Mouse (Mus musculus) forebrain, embryonic 14.5 days (tissue): ENCODE results near the gene Usp35. TPM values are rescaled to one million over a fixed set of nuclear protein-coding genes. Genes with fewer than 3 reads are reported as not detected.

Experiments used
- ATAC-seq: fragments of 200-750 bp; cut with Nextera tagmentation; 2 replicates; pipeline ENCODE4 v1.8.0; 2017; ENCODE audit warnings: mild to moderate bottlenecking, moderate library complexity
- DNase-seq: peaks from one replicate; pipeline ENCODE4 v3.0.0-alpha.2; 2015; ENCODE audit warnings: low spot score
- H3K27ac ChIP-seq: fragments of 300-500 bp; sonication (generic); 2 replicates; pipeline ENCODE4 v1.5.1; 2014; ENCODE audit warnings: low read depth, mild to moderate bottlenecking, control low read depth, low read length, moderate library complexity
- H3K27me3 ChIP-seq: fragments of 300-500 bp; sonication (generic); replicated peaks from 2 replicates; pipeline ENCODE4 v1.6.1; 2014; ENCODE audit warnings: low read length, control low read depth, mixed read lengths; ENCODE audit not compliant: control insufficient read depth, insufficient read depth
- H3K36me3 ChIP-seq: fragments of 300-500 bp; sonication (generic); 2 replicates; pipeline ENCODE4 v1.6.1; 2014; ENCODE audit warnings: low read length, control low read depth; ENCODE audit not compliant: control insufficient read depth, insufficient read depth
- H3K4me1 ChIP-seq: fragments of 300-500 bp; sonication (generic); 2 replicates; pipeline ENCODE4 v1.6.1; 2014; ENCODE audit warnings: antibody characterized with exemption, low read length, control low read depth; ENCODE audit not compliant: control insufficient read depth, insufficient read depth
- H3K4me2 ChIP-seq: fragments of 300-500 bp; sonication (generic); 2 replicates; pipeline ENCODE4 v1.6.1; 2014; ENCODE audit warnings: mild to moderate bottlenecking, control low read depth, low read length
- H3K4me3 ChIP-seq: fragments of 300-500 bp; sonication (generic); 2 replicates; pipeline ENCODE4 v1.5.1; 2014; ENCODE audit warnings: low read depth, low read length, control low read depth
- H3K9ac ChIP-seq: fragments of 300-500 bp; sonication (generic); 2 replicates; pipeline ENCODE4 v1.6.1; 2014; ENCODE audit warnings: mild to moderate bottlenecking, low read length, control low read depth, moderate library complexity
- H3K9me3 ChIP-seq: fragments of 300-500 bp; sonication (generic); replicated peaks from 2 replicates; pipeline ENCODE4 v1.6.1; 2016; ENCODE audit warnings: low read length, control low read depth, mixed read lengths; ENCODE audit not compliant: control insufficient read depth
- WGBS: fragments of 180-500 bp; shearing (Covaris S2); extraction: QIAGEN DNeasy Blood & Tissue Kit; methylation state at CpG from one replicate; pipeline ENCODE4 v1.1.7; 2014; 5-methylcytosine and 5-hydroxymethylcytosine counted together
- polyA plus RNA-seq: library from polyadenylated mRNA; unstranded; fragments of >200 nt; fragmentation: Nextera tagmentation; extraction: Ambion mirVana; gene quantifications from 2 replicates; pipeline ENCODE4 v1.2.1, GENCODE M21; 2014

The Usp35 gene
- polyA plus RNA-seq, 1 experiment from 2014 or later = 4.1 TPM

DNA sequence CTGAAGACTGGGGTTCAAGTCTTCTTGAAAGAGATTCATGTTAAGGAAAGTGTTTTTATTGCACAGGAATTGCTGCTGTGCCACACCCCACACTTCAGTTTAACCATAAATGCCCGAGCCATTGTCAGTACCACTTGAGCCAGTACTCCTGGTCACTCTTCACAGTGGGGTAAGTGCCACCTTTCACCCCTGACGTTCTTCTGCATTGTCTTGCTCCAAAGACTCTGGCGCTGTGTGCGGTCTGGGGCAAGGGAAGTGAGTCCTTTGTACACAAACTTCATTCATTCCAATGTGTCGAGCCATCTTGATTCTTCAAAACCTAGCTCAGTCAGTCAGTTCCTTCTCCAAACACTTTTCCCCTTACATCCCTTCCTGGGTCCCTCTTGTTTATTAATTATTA lies 28.3 kb upstream of the Usp35 start:
- H3K9me3 ChIP-seq = no peaks in the 10 kb centered on the region
- no peak overlapping the region for H3K27ac ChIP-seq
- 80% methylated on average over 5 of the region's 5 CpGs for WGBS
- H3K27me3 ChIP-seq = no peaks in the 10 kb centered on the region
- no peak overlapping the region for H3K9ac ChIP-seq
- no peaks in the 10 kb centered on the region for H3K4me1 ChIP-seq
- no peak overlapping the region for H3K4me2 ChIP-seq
- H3K4me3 ChIP-seq = no peak overlapping the region
- no peak for DNase-seq
- no peaks in the 10 kb centered on the region for H3K36me3 ChIP-seq
- ATAC-seq = no peak

DNA sequence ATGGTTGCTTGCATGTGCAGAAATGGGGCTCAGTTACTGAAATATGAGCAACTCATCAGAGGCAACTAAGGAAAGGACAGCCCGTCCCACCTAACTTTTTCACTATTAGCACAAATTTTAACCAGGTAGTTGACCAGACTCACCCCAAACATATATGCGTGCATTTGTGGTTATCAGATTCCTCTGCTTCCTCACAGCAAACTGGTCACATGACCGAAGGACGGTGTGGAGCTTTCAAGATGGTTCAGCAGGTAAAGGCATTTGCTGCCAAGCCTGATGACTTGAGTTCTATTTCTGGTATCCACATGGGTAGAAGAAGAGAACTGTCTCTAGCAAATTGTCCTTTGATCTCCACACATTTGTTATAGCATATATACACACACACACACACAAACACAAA lies 26.5 kb upstream of the Usp35 start:
- Histone ChIP-seq H3K36me3 (no peaks in the 10 kb centered on the region), H3K9me3 (no peaks in the 10 kb centered on the region), H3K27ac (no peak overlapping the region), H3K27me3 (no peaks in the 10 kb centered on the region), H3K9ac (no peak overlapping the region), H3K4me2 (no peak overlapping the region), H3K4me3 (no peak overlapping the region), H3K4me1 (no peaks in the 10 kb centered on the region)
- WGBS = 97% methylated on average over 4 of the region's 4 CpGs
- no peak for ATAC-seq
- DNase-seq = no peak

DNA sequence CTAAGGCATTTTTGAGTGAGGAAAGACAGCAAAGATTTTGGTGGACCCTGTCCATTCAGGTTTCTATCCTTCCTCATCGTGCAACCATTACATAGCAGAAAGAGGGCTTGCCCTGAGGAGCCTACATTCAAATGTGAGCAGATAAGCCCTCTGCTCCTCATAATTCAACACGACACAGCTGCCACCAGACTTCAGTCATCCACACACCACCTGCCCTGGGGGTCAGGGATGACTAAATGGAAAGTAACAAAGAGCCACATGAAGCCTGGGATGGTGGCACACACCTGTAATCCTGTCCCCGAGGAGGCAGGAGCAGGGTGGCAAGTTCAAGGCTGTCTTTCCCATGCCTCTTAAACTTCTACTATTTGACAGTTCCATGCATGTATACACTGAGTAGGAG lies 26.0 kb upstream of the Usp35 start:
- H3K4me1 ChIP-seq = no peaks in the 10 kb centered on the region
- no peak overlapping the region for H3K4me3 ChIP-seq
- ATAC-seq = no peak
- H3K9ac ChIP-seq = no peak overlapping the region
- no peaks in the 10 kb centered on the region for H3K36me3 ChIP-seq
- no peak for DNase-seq
- H3K9me3 ChIP-seq = no peaks in the 10 kb centered on the region
- no peaks in the 10 kb centered on the region for H3K27me3 ChIP-seq
- H3K27ac ChIP-seq = no peak overlapping the region
- no peak overlapping the region for H3K4me2 ChIP-seq
- WGBS = 88% methylated on average over 3 of the region's 3 CpGs

GRCm38 (mm10) chr7:97356875-97357276 lies 25.1 kb upstream of the Usp35 start:
- H3K4me2 ChIP-seq = no peak overlapping the region
- H3K9ac ChIP-seq = no peak overlapping the region
- H3K27ac ChIP-seq = no peak overlapping the region
- H3K36me3 ChIP-seq = no peaks in the 10 kb centered on the region
- H3K4me1 ChIP-seq = no peaks in the 10 kb centered on the region
- no peak overlapping the region for H3K4me3 ChIP-seq
- WGBS = 85% methylated on average over 5 of the region's 5 CpGs
- ATAC-seq (no peak), DNase-seq (no peak)
- no peaks in the 10 kb centered on the region for H3K27me3 ChIP-seq
- H3K9me3 ChIP-seq = no peaks in the 10 kb centered on the region

- DNase-seq = no peak
- H3K27ac ChIP-seq = no peak overlapping the region
- WGBS = 63% methylated on average over 5 of the region's 5 CpGs
- no peaks in the 10 kb centered on the region for H3K4me1 ChIP-seq
- H3K9ac ChIP-seq = no peak overlapping the region
- ATAC-seq = no peak
- H3K36me3 ChIP-seq = no peaks in the 10 kb centered on the region
- no peak overlapping the region for H3K4me2 ChIP-seq
- H3K4me3 ChIP-seq = no peak overlapping the region
- no peaks in the 10 kb centered on the region for H3K9me3 ChIP-seq
- H3K27me3 ChIP-seq = no peaks in the 10 kb centered on the region
Measured at GRCm38 (mm10) chr7:97356253-97356652, 24.4 kb upstream of the Usp35 start.

DNA sequence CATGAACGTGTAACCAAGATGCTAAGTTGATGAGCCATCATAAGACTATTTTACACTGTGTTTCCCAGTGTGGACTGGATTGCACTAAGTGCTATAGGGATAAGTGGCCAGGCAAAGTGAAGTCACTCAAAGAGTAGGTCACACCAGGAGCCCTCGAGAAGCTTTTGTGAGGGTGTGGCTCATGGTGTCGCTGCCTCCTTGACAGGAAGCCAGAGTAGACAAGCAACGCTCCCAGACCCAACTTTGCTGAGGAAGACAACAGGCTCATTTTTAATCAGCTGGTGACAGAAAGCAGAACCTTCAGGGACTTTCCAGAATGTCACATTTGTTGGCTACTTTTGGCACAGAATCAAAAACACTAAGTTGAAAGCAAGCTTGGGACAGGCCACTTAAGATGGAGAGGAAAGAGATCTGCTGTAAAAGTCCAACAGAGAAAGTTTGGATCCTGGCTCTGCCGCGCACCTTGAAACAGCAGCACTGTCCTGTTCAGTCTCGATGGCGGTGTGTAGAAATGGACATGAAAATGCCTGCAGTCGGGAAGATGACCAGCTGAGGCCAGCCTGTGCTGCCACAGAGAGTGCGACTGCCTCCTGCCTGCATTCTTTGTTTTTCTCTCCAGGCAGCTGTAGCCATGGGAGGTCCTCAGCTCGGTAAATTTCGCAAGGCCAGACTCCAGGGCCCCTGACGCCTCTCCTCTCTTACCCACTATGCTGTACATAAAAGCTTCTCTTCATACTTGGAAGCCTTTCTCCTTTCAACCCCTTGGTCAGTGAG lies 23.4 kb upstream of the Usp35 start:
- WGBS = 44% methylated on average over 13 of the region's 13 CpGs
- Histone ChIP-seq H3K9ac (no peak overlapping the region), H3K4me2 (no peak overlapping the region), H3K27ac (no peak overlapping the region), H3K27me3 (no peaks in the 10 kb centered on the region), H3K4me3 (no peak overlapping the region), H3K36me3 (no peaks in the 10 kb centered on the region), H3K4me1 (no peaks in the 10 kb centered on the region), H3K9me3 (no peaks in the 10 kb centered on the region)
- DNase-seq (no peak), ATAC-seq (no peak)

DNA sequence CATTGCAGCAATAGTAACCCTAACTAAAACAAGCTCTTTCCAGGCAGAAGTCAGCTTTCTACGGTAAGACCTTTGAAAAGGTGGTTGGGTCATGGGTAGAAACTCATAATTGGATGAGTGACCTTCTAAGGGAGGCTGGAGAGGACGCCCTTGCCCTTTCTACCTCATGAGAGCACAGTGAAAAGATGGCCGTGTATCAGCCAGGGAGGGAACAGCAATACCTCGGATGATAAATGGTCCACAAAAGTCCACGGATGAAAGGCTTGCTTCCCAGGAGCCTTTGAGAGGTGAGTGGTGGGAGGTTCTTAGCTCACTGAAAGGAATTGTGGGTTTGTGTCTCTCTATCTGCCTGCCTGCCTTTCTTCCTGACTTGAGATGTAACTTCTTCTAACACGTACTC lies 21.5 kb upstream of the Usp35 start:
- DNase-seq (no peak), ATAC-seq (no peak)
- Histone ChIP-seq H3K9ac (no peak overlapping the region), H3K27me3 (no peaks in the 10 kb centered on the region), H3K36me3 (no peaks in the 10 kb centered on the region), H3K4me2 (no peak overlapping the region), H3K9me3 (no peaks in the 10 kb centered on the region), H3K4me1 (no peaks in the 10 kb centered on the region), H3K4me3 (no peak overlapping the region), H3K27ac (no peak overlapping the region)
- 84% methylated on average over 6 of the region's 6 CpGs for WGBS

- WGBS = 90% methylated on average over 11 of the region's 11 CpGs
- Histone ChIP-seq H3K4me3 (no peak overlapping the region), H3K27ac (no peak overlapping the region), H3K27me3 (no peaks in the 10 kb centered on the region), H3K9me3 (no peaks in the 10 kb centered on the region), H3K4me1 (no peaks in the 10 kb centered on the region), H3K36me3 (no peaks in the 10 kb centered on the region), H3K4me2 (no peak overlapping the region), H3K9ac (no peak overlapping the region)
- ATAC-seq (no peak), DNase-seq (no peak)
Measured at GRCm38 (mm10) chr7:97351792-97352513, 20.1 kb upstream of the Usp35 start.

GRCm38 (mm10) chr7:97350891-97351290 lies 19.1 kb upstream of the Usp35 start:
- no peaks in the 10 kb centered on the region for H3K4me1 ChIP-seq

More at GRCm38 (mm10) chr7:97350891-97351290, 19.1 kb upstream of the Usp35 start:
- Histone ChIP-seq H3K4me2 (no peak overlapping the region), H3K4me3 (no peak overlapping the region), H3K27ac (no peak overlapping the region), H3K9me3 (no peaks in the 10 kb centered on the region), H3K27me3 (no peaks in the 10 kb centered on the region), H3K9ac (no peak overlapping the region), H3K36me3 (no peaks in the 10 kb centered on the region)
- no peak for DNase-seq
- WGBS = 88% methylated on average over 5 of the region's 5 CpGs
- no peak for ATAC-seq
